Mouse (Mus musculus) testis, adult 2 months (tissue): Measurements from ENCODE around the gene Trim63.

Experiments used
- CTCF ChIP-seq: fragments of 200-500 bp; IDR thresholded peaks from 2 replicates; pipeline ENCODE4 v1.5.1; 2012; ENCODE audit warnings: low read depth, mild to moderate bottlenecking, inconsistent platforms, low read length, moderate library complexity; ENCODE audit not compliant: control insufficient read depth, insufficient read depth, insufficient replicate concordance
- POLR2A ChIP-seq: fragments of 200-500 bp; IDR thresholded peaks from 2 replicates; pipeline ENCODE4 v1.6.1; 2012; ENCODE audit warnings: low read depth, mild to moderate bottlenecking, inconsistent platforms, low read length, moderate library complexity; ENCODE audit not compliant: control insufficient read depth

DNA sequence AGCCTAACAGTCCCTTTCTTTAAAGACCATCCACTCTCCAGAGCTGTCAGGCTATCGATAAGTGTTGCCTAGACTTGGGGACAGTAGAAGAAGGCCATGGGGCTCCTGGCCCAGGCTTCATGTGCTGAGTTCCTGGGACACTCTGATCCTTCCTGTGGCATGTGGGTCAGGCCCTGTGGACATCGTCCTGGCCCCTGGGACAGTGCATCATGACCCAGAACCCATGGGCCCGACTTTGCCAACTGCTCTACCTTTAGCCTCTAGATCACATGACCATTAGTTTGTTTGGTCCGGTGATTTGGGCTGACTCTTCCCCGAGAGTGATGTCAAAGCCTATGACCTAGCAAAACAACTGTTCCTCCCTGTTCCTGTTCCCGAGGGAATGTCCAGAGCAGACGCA lies 4.8 kb upstream of the Trim63 start:
- no peak for TF ChIP-seq POLR2A
- TF ChIP-seq CTCF = no peak
